Mouse (Mus musculus) kidney, postnatal 14 days (tissue): Measurements from ENCODE around the gene Emp1.

Experiments
- DNase-seq: peaks from one replicate; pipeline ENCODE4 v3.0.0; 2022; ENCODE audit warnings: mixed read lengths

Gene Emp1

GRCm38 (mm10) chr6:135412649-135413048 is 50.3 kb downstream of the Emp1 start:
- DNase-seq: no peak

- peak; percentile 45 for DNase-seq
These were observed 55.1 kb downstream of the Emp1 start for GRCm38 (mm10) chr6:135417459-135417858.

GRCm38 (mm10) chr6:135418223-135418824 is 56.0 kb downstream of the Emp1 start:
- DNase-seq: no peak

- no peak for DNase-seq
These were observed 65.9 kb downstream of the Emp1 start for GRCm38 (mm10) chr6:135428246-135428645.

GRCm38 (mm10) chr6:135429268-135429909 is 67.0 kb downstream of the Emp1 start:
- DNase-seq: no peak

- no peak for DNase-seq
These were observed 68.2 kb downstream of the Emp1 start for GRCm38 (mm10) chr6:135430441-135430970.
